Mouse (Mus musculus): ENCODE data around the gene Aff3. TPM values are rescaled to one million over a fixed set of nuclear protein-coding genes. Genes with fewer than 3 reads are reported as not detected.

Gene Aff3
- total and polyA plus RNA-seq, 3 experiments, result 1.4 to 3.1 (median 2.4) TPM

DNA sequence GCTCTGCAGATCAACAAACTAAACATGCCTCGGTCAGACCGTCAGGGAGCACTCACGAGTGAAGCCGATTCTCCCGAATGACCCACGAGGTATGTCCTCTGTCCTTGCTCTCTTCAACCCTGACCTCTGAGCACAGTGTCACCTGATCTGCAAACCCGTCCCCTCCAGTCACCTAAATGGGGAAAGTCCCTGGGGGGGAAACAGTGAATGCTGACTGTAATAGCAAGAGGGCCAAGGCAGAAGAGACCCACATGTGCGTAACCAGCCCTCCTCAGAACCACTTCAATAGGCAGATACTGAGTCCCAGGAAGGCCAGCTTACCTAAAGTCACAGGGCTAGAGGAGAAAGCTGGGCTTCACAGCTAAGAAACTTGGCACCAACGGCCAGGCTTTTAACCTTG lies 82.4 kb downstream of the Aff3 start:
- Histone ChIP-seq H3K79me2 (replicated peaks; ENCODE audit: control insufficient read depth, insufficient read depth, low read length) (no peaks in the 10 kb centered on the region), H3K4me1 (ENCODE audit: control insufficient read depth, insufficient read depth, low read length) (no peaks in the 10 kb centered on the region), H3K36me3 (ENCODE audit: control insufficient read depth, insufficient read depth, low read length) (no peaks in the 10 kb centered on the region), H3K27me3 (ENCODE audit: control insufficient read depth, insufficient read depth, low read length) (no peaks in the 10 kb centered on the region), H3K27ac (no peak overlapping the region), H3K9ac (ENCODE audit: low read depth, low read length) (no peak overlapping the region), H3K4me3 (no peak overlapping the region)
- intact Hi-C loops (cut with DNase I), result no loop called here
- DNase-seq, result no peak
- no peak for TF ChIP-seq POLR2A (IDR thresholded peaks at IDR 0.05; ENCODE audit: insufficient read depth, low read depth, low read length)
- no peak for TF ChIP-seq EP300 (IDR thresholded peaks at IDR 0.05; ENCODE audit: insufficient read depth, low read depth, low read length)
- TF ChIP-seq CTCF (IDR thresholded peaks at IDR 0.05), result no peak
- WGBS, result 78% methylated on average over 9 of the region's 9 CpGs

DNA sequence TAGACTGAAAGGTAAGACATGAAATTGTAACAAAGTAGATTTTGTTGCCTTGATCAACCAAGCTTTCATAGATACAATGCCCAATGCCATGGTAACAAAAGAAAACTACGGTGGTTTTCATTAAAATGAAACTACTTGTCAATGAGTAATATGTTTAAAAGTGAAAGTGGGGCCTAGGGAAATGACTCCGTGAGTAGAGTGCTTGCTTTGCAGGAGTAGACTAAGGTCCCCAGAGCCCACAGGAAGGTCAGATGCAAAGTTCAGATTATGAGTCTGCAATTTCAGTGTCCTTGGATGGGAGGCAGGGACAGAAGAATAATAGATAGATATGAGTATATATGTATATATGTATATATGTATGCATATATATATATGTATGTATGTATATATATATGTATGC lies 84.2 kb downstream of the Aff3 start:
- Histone ChIP-seq H3K9ac (ENCODE audit: low read depth, low read length) (no peak overlapping the region), H3K27ac (no peak overlapping the region), H3K4me3 (no peak overlapping the region), H3K27me3 (ENCODE audit: control insufficient read depth, insufficient read depth, low read length) (no peaks in the 10 kb centered on the region), H3K4me1 (ENCODE audit: control insufficient read depth, insufficient read depth, low read length) (no peaks in the 10 kb centered on the region), H3K79me2 (replicated peaks; ENCODE audit: control insufficient read depth, insufficient read depth, low read length) (no peaks in the 10 kb centered on the region), H3K36me3 (ENCODE audit: control insufficient read depth, insufficient read depth, low read length) (no peaks in the 10 kb centered on the region)
- no peak for DNase-seq
- intact Hi-C loops (cut with DNase I), result no loop called here
- no peak for TF ChIP-seq EP300 (IDR thresholded peaks at IDR 0.05; ENCODE audit: insufficient read depth, low read depth, low read length)
- TF ChIP-seq POLR2A (IDR thresholded peaks at IDR 0.05; ENCODE audit: insufficient read depth, low read depth, low read length), result no peak
- no peak for TF ChIP-seq CTCF (IDR thresholded peaks at IDR 0.05)
- WGBS, result 71% methylated on average over 2 of the region's 2 CpGs

DNA sequence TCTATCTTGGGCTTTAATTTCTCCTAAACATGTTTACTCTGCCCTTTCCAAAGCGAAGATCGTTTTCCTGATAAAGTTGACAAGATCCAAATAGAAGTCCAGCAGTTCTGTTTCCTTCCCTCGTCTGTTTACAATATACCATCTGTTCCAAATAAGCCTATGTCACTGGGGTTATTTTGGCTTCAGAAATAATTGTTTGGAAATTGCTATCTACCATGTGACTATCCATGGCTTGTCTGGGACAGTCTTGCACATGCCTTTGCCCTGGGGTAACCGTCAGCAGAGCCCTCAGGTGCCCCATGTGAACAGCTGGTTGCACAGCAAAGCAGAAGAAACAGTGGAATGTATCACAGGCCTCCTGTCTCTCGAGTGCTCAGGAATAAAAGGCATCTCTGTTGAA lies 86.4 kb downstream of the Aff3 start:
- WGBS, result 65% methylated on average over 5 of the region's 5 CpGs
- TF ChIP-seq CTCF (IDR thresholded peaks at IDR 0.05), result no peak

DNA sequence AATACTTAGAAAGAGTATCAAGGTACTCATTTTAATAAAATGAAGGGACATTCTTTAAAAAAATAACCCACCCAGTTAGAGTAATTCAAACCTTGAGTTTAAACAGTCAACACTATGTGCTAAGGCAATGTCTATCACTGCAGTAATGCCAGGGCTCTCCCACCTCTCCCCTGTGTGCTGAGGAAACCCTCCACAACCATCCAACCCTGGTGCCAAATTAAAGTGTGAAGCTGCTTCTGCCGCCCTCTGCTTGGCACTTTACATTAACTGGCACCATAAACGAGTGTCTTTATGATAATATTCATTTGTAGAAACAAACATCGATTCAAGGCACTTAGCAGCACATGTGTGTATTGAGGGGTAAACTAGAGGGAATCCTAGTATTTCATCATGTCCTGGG lies 97.0 kb downstream of the Aff3 start:
- WGBS, result 51% methylated on average over 3 of the region's 3 CpGs
- TF ChIP-seq EP300 (IDR thresholded peaks at IDR 0.05; ENCODE audit: insufficient read depth, low read depth, low read length) (no peak), POLR2A (IDR thresholded peaks at IDR 0.05; ENCODE audit: insufficient read depth, low read depth, low read length) (no peak), CTCF (IDR thresholded peaks at IDR 0.05) (no peak)
- intact Hi-C loops (cut with DNase I), result no loop called here

More for the DNA sequence above, 86.4 kb downstream of the Aff3 start:
- DNase-seq, result no peak
- Histone ChIP-seq H3K4me3 (no peak overlapping the region), H3K4me1 (ENCODE audit: control insufficient read depth, insufficient read depth, low read length) (no peaks in the 10 kb centered on the region), H3K27ac (no peak overlapping the region), H3K79me2 (replicated peaks; ENCODE audit: control insufficient read depth, insufficient read depth, low read length) (no peaks in the 10 kb centered on the region), H3K27me3 (ENCODE audit: control insufficient read depth, insufficient read depth, low read length) (no peaks in the 10 kb centered on the region), H3K9ac (ENCODE audit: low read depth, low read length) (no peak overlapping the region), H3K36me3 (ENCODE audit: control insufficient read depth, insufficient read depth, low read length) (no peaks in the 10 kb centered on the region)
- intact Hi-C loops (cut with DNase I), result no loop called here

DNA sequence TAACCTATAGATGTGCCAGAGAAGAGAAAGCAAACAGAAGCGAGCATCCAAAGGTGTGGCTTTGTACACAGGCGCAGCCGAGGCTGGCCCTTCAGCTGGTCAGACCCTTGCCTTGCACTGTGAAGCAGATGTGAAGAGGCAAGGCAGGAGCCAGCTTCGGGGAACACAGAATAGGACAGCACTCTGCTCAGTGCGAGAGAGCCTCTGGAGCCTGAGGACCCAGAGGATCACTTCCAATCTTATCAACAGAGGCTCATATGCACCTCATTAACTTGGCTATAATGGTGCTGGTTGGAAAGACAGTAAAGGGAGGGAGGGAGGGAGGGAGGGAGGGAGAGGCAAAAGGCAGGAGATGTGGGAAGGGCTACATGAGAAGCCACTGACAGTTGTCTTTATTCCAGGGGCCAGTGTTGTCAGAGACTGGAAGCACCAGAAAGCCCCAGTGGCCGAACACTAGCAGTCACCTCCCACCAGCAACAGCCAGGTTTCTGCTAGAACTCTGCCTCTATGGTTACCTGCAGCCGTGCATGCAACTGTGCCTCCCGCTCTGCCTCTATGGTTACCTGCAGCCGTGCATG lies 98.6 kb downstream of the Aff3 start:
- no peaks in the 10 kb centered on the region for H3K36me3 ChIP-seq (ENCODE audit: control insufficient read depth, insufficient read depth, low read length)
- no peak for TF ChIP-seq EP300 (IDR thresholded peaks at IDR 0.05; ENCODE audit: insufficient read depth, low read depth, low read length)
- no peak for TF ChIP-seq CTCF (IDR thresholded peaks at IDR 0.05)
- no peak for TF ChIP-seq POLR2A (IDR thresholded peaks at IDR 0.05; ENCODE audit: insufficient read depth, low read depth, low read length)
- H3K27ac ChIP-seq, result no peak overlapping the region
- H3K9ac ChIP-seq (ENCODE audit: low read depth, low read length), result no peak overlapping the region
- 61% methylated on average over 9 of the region's 9 CpGs for WGBS
- no peaks in the 10 kb centered on the region for H3K27me3 ChIP-seq (ENCODE audit: control insufficient read depth, insufficient read depth, low read length)
- no peak overlapping the region for H3K4me3 ChIP-seq
- no peaks in the 10 kb centered on the region for H3K79me2 ChIP-seq (replicated peaks; ENCODE audit: control insufficient read depth, insufficient read depth, low read length)
- intact Hi-C loops (cut with DNase I), result no loop called here
- H3K4me1 ChIP-seq (ENCODE audit: control insufficient read depth, insufficient read depth, low read length), result no peaks in the 10 kb centered on the region
- DNase-seq, result no peak

More for the DNA sequence above, 97.0 kb downstream of the Aff3 start:
- H3K27ac ChIP-seq, result no peak overlapping the region
- H3K4me1 ChIP-seq (ENCODE audit: control insufficient read depth, insufficient read depth, low read length), result no peaks in the 10 kb centered on the region
- no peak overlapping the region for H3K4me3 ChIP-seq
- H3K79me2 ChIP-seq (replicated peaks; ENCODE audit: control insufficient read depth, insufficient read depth, low read length), result no peaks in the 10 kb centered on the region
- H3K9ac ChIP-seq (ENCODE audit: low read depth, low read length), result no peak overlapping the region
- DNase-seq, result no peak
- H3K27me3 ChIP-seq (ENCODE audit: control insufficient read depth, insufficient read depth, low read length), result no peaks in the 10 kb centered on the region
- H3K36me3 ChIP-seq (ENCODE audit: control insufficient read depth, insufficient read depth, low read length), result no peaks in the 10 kb centered on the region

DNA sequence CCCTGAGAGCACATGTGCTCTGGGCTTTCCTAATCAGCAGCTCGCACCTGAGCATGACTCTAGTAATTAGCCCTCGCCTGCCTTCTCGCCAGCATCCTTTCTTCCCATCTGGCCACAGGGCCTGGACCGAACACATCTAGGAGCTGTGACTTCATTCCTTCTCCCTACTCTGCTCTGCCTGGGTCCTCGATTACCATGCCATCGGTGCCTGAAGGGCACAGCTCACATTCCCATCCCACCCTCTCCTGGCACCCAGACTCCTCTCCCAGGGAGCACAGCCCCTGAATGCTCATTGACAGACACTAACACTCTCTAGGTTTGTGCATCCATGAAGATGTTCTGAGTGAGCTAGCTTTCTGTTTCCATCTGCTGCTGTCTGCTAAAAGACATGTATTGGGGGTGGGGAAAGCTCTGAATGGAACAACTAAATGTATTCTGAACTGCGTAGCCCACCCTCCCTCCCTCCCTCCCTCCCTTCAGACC lies 99.4 kb downstream of the Aff3 start:
- DNase-seq, result no peak
- no peaks in the 10 kb centered on the region for H3K4me1 ChIP-seq (ENCODE audit: control insufficient read depth, insufficient read depth, low read length)
- TF ChIP-seq CTCF (IDR thresholded peaks at IDR 0.05) (no peak), POLR2A (IDR thresholded peaks at IDR 0.05; ENCODE audit: insufficient read depth, low read depth, low read length) (no peak), EP300 (IDR thresholded peaks at IDR 0.05; ENCODE audit: insufficient read depth, low read depth, low read length) (no peak)
- H3K9ac ChIP-seq (ENCODE audit: low read depth, low read length), result no peak overlapping the region
- no peaks in the 10 kb centered on the region for H3K27me3 ChIP-seq (ENCODE audit: control insufficient read depth, insufficient read depth, low read length)
- WGBS, result 80% methylated on average over 7 of the region's 7 CpGs
- intact Hi-C loops (cut with DNase I), result no loop called here
- no peaks in the 10 kb centered on the region for H3K79me2 ChIP-seq (replicated peaks; ENCODE audit: control insufficient read depth, insufficient read depth, low read length)
- no peak overlapping the region for H3K4me3 ChIP-seq
- H3K36me3 ChIP-seq (ENCODE audit: control insufficient read depth, insufficient read depth, low read length), result no peaks in the 10 kb centered on the region
- no peak overlapping the region for H3K27ac ChIP-seq
